Mouse (Mus musculus) hindbrain, embryonic 16.5 days (tissue): ENCODE data around the gene Dchs1. TPM values are rescaled to one million over a fixed set of nuclear protein-coding genes. Genes with fewer than 3 reads are reported as not detected.

Source experiments
- ATAC-seq: fragments of 200-750 bp; cut with Nextera tagmentation; 2 replicates; pipeline ENCODE4 v1.8.0; 2017; ENCODE audit warnings: moderate TSS enrichment, moderate library complexity
- H3K27ac ChIP-seq: fragments of 300-500 bp; sonication (generic); 2 replicates; pipeline ENCODE4 v1.5.1; 2014; ENCODE audit warnings: low read depth, mild to moderate bottlenecking, control low read depth, low read length, moderate library complexity
- H3K27me3 ChIP-seq: fragments of 300-500 bp; sonication (generic); replicated peaks from 2 replicates; pipeline ENCODE4 v1.6.1; 2014; ENCODE audit warnings: low read length; ENCODE audit not compliant: control insufficient read depth, insufficient read depth
- H3K36me3 ChIP-seq: fragments of 300-500 bp; sonication (generic); 2 replicates; pipeline ENCODE4 v1.6.1; 2014; ENCODE audit warnings: mild to moderate bottlenecking, low read length, moderate library complexity, mixed read lengths; ENCODE audit not compliant: control insufficient read depth, insufficient read depth
- H3K4me1 ChIP-seq: fragments of 300-500 bp; sonication (generic); 2 replicates; pipeline ENCODE4 v1.6.1; 2014; ENCODE audit warnings: low read depth, low read length; ENCODE audit not compliant: control insufficient read depth, insufficient read depth
- H3K4me2 ChIP-seq: fragments of 300-500 bp; sonication (generic); 2 replicates; pipeline ENCODE4 v1.6.1; 2014; ENCODE audit warnings: mild to moderate bottlenecking, low read length, control low read depth, moderate library complexity
- H3K4me3 ChIP-seq: fragments of 300-500 bp; sonication (generic); 2 replicates; pipeline ENCODE4 v1.5.1; 2014; ENCODE audit warnings: mild to moderate bottlenecking, low read length, control low read depth, moderate library complexity
- H3K9ac ChIP-seq: fragments of 300-500 bp; sonication (generic); 2 replicates; pipeline ENCODE4 v1.6.1; 2014; ENCODE audit warnings: low read depth, mild to moderate bottlenecking, control low read depth, low read length, moderate library complexity
- H3K9me3 ChIP-seq: fragments of 300-500 bp; sonication (generic); 2 replicates; pipeline ENCODE4 v1.6.1; 2014; ENCODE audit warnings: mild to moderate bottlenecking, low read length, moderate library complexity; ENCODE audit not compliant: control insufficient read depth
- WGBS: fragments of 180-500 bp; shearing (Covaris S2); extraction: QIAGEN DNeasy Blood & Tissue Kit; methylation state at CpG from one replicate; pipeline ENCODE4 v1.1.7; 2014; 5-methylcytosine and 5-hydroxymethylcytosine counted together
- polyA plus RNA-seq: library from polyadenylated mRNA; unstranded; fragments of >200 nt; fragmentation: Nextera tagmentation; extraction: Ambion mirVana; gene quantifications from 2 replicates; pipeline ENCODE4 v1.2.1, GENCODE M21; 2015

The Dchs1 gene
- polyA plus RNA-seq, 1 experiment from 2014 or later: 9.8 TPM

GRCm38 (mm10) chr7:105773041-105773440 lies 14.4 kb downstream of the Dchs1 start:
- 0 out of 2 replicates have a peak, but pooled peaks have one; percentile 5 for ATAC-seq
- peaks cover 25% of the 10 kb centered on the region for H3K36me3 ChIP-seq
- H3K4me2 ChIP-seq: no peak overlapping the region
- WGBS: 84% methylated on average over 5 of the region's 5 CpGs
- H3K4me1 ChIP-seq: peaks cover 37% of the 10 kb centered on the region
- H3K27me3 ChIP-seq: no peaks in the 10 kb centered on the region
- H3K27ac ChIP-seq: 0 out of 2 replicates have a peak overlapping the region, but pooled peaks have one; percentile 8
- no peak overlapping the region for H3K4me3 ChIP-seq
- no peaks in the 10 kb centered on the region for H3K9me3 ChIP-seq
- no peak overlapping the region for H3K9ac ChIP-seq

DNA sequence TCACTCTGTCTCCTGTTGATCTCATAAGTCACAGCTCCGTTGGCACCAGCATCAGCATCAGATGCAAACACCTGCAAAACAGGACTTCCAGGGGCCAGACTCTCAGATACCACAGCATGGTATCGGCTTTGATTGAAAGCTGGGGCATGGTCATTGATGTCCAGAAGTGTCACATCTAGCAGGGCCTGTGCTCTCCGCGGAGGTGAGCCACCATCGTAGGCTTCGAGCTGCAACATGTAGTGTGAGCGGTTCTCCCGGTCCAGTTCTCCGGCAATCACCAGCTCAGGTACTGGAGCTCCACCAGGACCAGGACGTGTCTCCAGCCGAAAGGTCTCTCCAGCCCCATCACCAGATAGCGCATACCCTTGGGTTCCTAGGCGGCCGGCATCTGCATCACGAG lies 15.1 kb downstream of the Dchs1 start:
- Histone ChIP-seq H3K9ac (no peak overlapping the region), H3K4me1 (peaks cover 37% of the 10 kb centered on the region), H3K4me2 (no peak overlapping the region), H3K27ac (no peak overlapping the region), H3K36me3 (peaks cover 25% of the 10 kb centered on the region), H3K27me3 (no peaks in the 10 kb centered on the region), H3K9me3 (no peaks in the 10 kb centered on the region), H3K4me3 (no peak overlapping the region)
- ATAC-seq: no peak
- WGBS: 97% methylated on average over 15 of the region's 15 CpGs

DNA sequence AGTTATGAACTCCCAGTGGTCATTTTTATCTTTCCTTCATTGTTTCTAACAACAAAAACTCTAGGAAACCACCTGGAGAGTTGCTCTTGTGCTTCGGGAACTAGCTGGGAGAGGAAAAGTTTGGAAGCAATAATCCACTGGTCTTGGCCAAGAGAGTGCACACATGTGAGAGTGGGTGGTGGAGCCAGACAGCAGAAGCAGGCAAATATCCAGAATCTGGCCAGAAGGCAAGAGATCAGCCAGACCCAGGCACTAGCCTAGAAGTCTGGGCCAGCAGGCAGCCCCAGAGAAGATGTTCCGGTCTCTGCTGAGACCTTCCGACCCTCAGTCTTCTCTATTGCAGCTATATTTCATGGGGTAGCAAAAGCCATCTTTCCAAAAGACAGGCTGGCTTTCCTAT lies 17.5 kb downstream of the Dchs1 start:
- no peak overlapping the region for H3K27ac ChIP-seq
- H3K4me1 ChIP-seq: peaks cover 29% of the 10 kb centered on the region
- no peaks in the 10 kb centered on the region for H3K9me3 ChIP-seq
- no peak overlapping the region for H3K4me2 ChIP-seq
- no peak overlapping the region for H3K4me3 ChIP-seq
- H3K9ac ChIP-seq: no peak overlapping the region
- peaks cover 33% of the 10 kb centered on the region for H3K36me3 ChIP-seq
- no peak for ATAC-seq
- WGBS: 84% methylated on average over 3 of the region's 3 CpGs
- no peaks in the 10 kb centered on the region for H3K27me3 ChIP-seq

- 10% methylated on average over 6 of the region's 6 CpGs for WGBS
- peak overlapping the region; percentile 3; the same call in 1 of the 2 replicates for H3K4me2 ChIP-seq
- peak; percentile 78 for ATAC-seq
- H3K4me1 ChIP-seq: peaks cover 25% of the 10 kb centered on the region
- H3K9me3 ChIP-seq: no peaks in the 10 kb centered on the region
- peak overlapping the region; percentile 57; the same call in 1 of the 2 replicates for H3K27ac ChIP-seq
- H3K4me3 ChIP-seq: no peak overlapping the region
- peaks cover 52% of the 10 kb centered on the region for H3K36me3 ChIP-seq
- H3K9ac ChIP-seq: no peak overlapping the region
- H3K27me3 ChIP-seq: no peaks in the 10 kb centered on the region
These were observed 19.7 kb downstream of the Dchs1 start for GRCm38 (mm10) chr7:105767729-105768165.

DNA sequence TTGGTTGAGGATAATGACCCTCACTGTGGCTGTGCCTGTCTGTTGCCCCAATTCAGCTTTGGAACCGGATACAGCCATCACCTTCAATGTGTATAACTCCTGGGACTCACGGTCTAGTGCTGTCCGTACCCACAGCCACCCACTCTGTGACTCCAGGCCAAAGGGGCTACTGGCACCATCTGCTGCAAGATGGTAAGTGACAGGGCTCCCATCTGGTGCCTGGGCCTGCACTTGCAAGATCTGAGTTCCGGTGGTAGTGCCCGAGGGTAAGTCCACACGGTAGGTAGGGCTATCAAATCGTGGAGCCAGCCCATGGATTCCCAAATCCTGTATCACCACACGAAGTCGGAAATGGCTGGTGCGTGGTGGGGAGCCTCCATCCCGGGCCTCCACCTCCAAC lies 23.1 kb downstream of the Dchs1 start:
- Histone ChIP-seq H3K4me2 (no peak overlapping the region), H3K36me3 (peaks cover 55% of the 10 kb centered on the region), H3K9ac (no peak overlapping the region), H3K27ac (no peak overlapping the region), H3K9me3 (no peaks in the 10 kb centered on the region), H3K4me1 (peaks cover 17% of the 10 kb centered on the region), H3K27me3 (no peaks in the 10 kb centered on the region), H3K4me3 (no peak overlapping the region)
- 81% methylated on average over 11 of the region's 11 CpGs for WGBS
- ATAC-seq: no peak

DNA sequence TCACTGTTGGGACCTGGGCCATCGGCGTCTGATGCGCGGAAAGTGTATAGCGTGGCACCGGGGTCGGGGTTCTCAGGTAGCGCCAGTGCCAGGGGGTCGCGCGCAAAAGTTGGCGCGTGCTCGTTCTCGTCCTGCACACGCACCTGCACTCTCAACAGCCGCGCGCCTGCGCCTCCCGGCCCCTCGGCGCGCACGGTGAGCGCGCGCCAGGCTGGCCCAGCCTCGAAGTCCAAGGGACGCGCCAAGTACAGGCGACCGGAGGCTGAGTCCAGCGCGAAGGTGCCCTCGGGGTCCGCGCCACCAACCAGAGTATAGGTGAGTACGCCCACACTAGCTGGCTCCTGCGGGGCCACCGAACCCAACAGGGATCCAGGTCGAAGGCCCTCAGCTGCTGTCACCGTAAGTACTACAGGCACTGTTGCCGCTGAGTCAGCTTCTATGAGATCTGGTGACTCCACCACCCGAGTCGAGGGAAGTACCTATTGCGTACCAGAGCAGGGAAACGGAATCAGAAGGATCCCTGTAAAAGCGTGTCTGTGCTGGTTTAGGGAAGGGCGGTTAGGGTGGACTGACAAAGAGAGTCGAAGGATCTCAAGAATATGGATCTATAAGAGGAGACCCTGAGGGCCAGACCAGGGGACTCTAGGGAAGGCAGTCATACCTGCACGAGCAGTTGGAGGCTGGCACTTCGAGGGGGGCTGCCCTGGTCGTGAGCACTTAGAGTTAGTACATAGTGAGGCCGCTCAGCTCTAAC lies 24.8 kb downstream of the Dchs1 start:
- H3K27me3 ChIP-seq: no peaks in the 10 kb centered on the region
- H3K27ac ChIP-seq: no peak overlapping the region
- WGBS: 27% methylated on average over 54 of the region's 55 CpGs
- no peak for ATAC-seq
- no peak overlapping the region for H3K4me3 ChIP-seq
- no peak overlapping the region for H3K4me2 ChIP-seq
- H3K4me1 ChIP-seq: peaks cover 5% of the 10 kb centered on the region
- H3K36me3 ChIP-seq: peaks cover 66% of the 10 kb centered on the region
- no peaks in the 10 kb centered on the region for H3K9me3 ChIP-seq
- H3K9ac ChIP-seq: no peak overlapping the region

DNA sequence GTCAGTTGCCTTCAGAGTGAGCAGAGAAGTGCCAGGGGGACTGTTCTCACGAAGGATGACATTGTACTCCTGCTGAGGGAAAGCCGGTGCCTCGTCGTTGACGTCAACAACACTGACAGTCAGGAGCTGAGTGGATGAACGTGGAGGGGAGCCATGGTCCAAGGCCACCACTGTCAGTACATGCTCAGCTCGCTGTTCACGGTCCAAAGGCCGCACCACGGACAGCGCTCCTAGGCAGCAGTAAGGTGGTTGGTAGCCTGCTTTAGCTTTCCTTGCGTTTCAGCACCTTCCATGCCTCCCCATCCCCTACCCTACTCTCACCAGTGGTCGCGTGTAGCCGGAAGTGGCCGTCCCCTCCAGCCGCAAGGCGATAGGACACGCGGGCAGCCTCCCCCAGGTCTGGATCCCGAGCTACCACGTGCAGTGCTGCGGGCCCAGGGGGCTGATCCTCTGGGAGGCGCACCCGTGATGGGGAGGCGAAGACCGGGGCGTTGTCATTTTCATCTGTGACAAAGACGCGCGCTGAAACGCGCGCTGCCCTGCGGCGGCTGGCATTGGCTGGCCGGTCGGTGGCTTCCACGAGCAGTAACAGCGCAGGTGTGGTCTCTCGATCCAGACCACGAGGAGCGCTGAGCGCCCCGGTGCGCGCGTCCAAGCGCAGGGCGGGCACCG lies 25.5 kb downstream of the Dchs1 start:
- Histone ChIP-seq H3K9ac (no peak overlapping the region), H3K36me3 (peaks cover 74% of the 10 kb centered on the region), H3K27ac (no peak overlapping the region; the same call in 1 of the 2 replicates), H3K4me2 (no peak overlapping the region), H3K4me1 (no peaks in the 10 kb centered on the region; the same call in 1 of the 2 replicates), H3K4me3 (no peak overlapping the region), H3K27me3 (no peaks in the 10 kb centered on the region), H3K9me3 (no peaks in the 10 kb centered on the region)
- ATAC-seq: no peak
- 26% methylated on average over 51 of the region's 51 CpGs for WGBS

GRCm38 (mm10) chr7:105753281-105753680 lies 34.2 kb downstream of the Dchs1 start:
- Histone ChIP-seq H3K9ac (no peak overlapping the region), H3K27ac (no peak overlapping the region), H3K4me2 (no peak overlapping the region), H3K4me1 (peaks cover 5% of the 10 kb centered on the region), H3K36me3 (peaks cover 45% of the 10 kb centered on the region), H3K9me3 (no peaks in the 10 kb centered on the region), H3K27me3 (no peaks in the 10 kb centered on the region), H3K4me3 (no peak overlapping the region)
- 93% methylated on average over 10 of the region's 10 CpGs for WGBS
- ATAC-seq: no peak

- H3K4me3 ChIP-seq: no peak overlapping the region
- H3K9me3 ChIP-seq: no peaks in the 10 kb centered on the region
- no peak overlapping the region for H3K4me2 ChIP-seq
- peaks cover 41% of the 10 kb centered on the region for H3K36me3 ChIP-seq
- H3K27me3 ChIP-seq: no peaks in the 10 kb centered on the region
- 76% methylated on average over 2 of the region's 2 CpGs for WGBS
- no peak; the same call in 1 of the 2 replicates for ATAC-seq
- H3K27ac ChIP-seq: peak overlapping the region; percentile 9; the same call in 1 of the 2 replicates
- no peak overlapping the region for H3K9ac ChIP-seq
- H3K4me1 ChIP-seq: peaks cover 5% of the 10 kb centered on the region
These were observed 34.7 kb downstream of the Dchs1 start for GRCm38 (mm10) chr7:105752716-105753115.
